Mouse (Mus musculus) brown adipose tissue, adult 24 weeks (tissue): ENCODE measurements at regions not wholly inside any gene's neighbourhood (a gene's known extent, or its start where the extent isn't known, plus 50 kb on each side); places are given as distances from the start of the nearest gene placed in this dataset.

Experiments used
- H3K27ac ChIP-seq: fragments of 200-500 bp; replicated peaks from 2 replicates; pipeline ENCODE4 v1.5.1; 2012; ENCODE audit warnings: low read depth, mild to moderate bottlenecking, low read length
- H3K4me1 ChIP-seq: fragments of 200-500 bp; 2 replicates; pipeline ENCODE4 v1.6.1; 2012; ENCODE audit warnings: low read length, mixed read lengths; ENCODE audit not compliant: control insufficient read depth, insufficient read depth, insufficient read length
- H3K4me3 ChIP-seq: fragments of 200-500 bp; 2 replicates; pipeline ENCODE4 v1.5.1; 2012; ENCODE audit warnings: low read depth, mild to moderate bottlenecking, low read length, moderate library complexity; ENCODE audit not compliant: insufficient read depth

DNA sequence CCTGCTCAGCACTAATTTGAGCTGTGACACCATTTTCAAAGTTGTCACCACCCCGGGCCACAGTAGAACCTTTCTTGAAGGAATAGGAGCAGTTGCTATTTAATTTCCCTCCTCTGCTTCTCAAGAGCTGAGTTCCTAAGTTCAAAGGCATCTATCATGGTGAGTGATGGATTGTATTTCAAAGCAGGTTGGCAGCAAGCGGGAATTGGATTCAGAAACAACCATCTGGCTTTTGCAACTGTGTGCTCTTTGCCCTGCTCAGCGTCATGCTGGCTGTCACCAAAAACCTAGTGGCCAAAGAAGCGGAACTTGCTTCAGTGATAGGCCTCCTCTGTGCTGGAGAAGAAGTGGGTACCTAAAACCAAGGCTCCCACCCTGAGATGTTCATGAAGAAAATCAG lies 209.6 kb upstream of the Vstm2b start:
- no peak overlapping the region for H3K27ac ChIP-seq
- H3K4me3 ChIP-seq = no peak overlapping the region
- no peaks in the 10 kb centered on the region for H3K4me1 ChIP-seq

DNA sequence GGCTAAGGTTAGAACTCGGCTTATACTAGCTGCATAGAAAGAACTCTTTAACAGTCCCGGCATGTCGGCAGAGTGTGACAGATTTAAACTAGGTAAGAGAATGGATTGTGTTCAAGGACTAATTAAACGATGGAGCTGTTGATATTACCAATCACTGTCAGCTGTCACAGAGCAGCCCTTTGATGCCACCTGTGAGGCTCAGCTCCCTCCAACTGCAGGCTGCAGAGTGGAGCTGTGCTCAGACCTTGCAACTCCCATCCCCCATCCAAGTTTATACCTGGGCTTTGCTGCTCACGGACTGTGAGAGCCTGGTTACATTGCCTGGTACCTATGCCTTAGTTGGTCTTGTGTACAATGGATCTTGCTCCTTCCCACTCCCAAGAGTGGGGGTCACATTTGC lies 204.4 kb upstream of the Vstm2b start:
- Histone ChIP-seq H3K27ac (no peak overlapping the region), H3K4me1 (no peaks in the 10 kb centered on the region), H3K4me3 (no peak overlapping the region)

DNA sequence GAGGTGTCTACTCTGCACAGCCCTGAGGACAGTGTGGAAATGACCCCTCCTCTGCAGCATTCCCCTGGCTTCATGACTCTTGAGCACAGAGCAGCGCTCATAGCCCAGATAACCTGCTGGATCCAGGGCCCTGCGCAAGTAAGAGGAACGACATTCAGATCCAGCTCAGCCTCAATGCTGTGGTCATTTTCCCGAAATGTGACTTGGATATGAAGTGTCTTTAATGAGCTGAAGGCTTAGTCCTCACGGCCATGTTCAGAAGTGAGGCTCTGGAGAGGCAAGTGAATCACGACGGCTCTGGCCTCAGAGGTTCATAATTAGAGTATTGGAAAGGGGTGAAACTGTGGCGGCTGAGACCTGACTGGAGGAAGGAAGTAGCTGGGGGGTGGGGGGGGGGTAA lies 200.6 kb upstream of the Vstm2b start:
- Histone ChIP-seq H3K27ac (no peak overlapping the region), H3K4me1 (no peaks in the 10 kb centered on the region; the same call in 1 of the 2 replicates), H3K4me3 (no peak overlapping the region)

DNA sequence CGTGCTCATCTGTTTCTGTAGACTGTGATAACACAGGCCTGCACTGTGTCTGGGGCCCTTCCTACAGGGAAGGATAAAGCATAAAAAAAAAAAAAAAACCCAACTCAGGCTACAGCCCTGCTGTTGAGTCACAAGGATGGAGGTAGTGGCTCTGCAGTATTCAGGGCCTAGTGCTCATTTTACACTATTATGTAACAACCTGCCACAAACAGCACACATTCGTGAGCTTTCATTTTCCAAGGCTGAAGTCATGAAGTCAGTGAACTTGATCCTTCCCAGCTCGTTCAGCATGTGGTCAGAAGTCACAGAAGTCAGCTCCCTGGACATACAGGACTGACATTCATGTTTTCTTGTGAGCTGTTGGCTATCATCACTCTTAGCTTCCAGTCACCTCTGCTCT lies 199.8 kb upstream of the Vstm2b start:
- H3K4me3 ChIP-seq = no peak overlapping the region
- H3K27ac ChIP-seq = no peak overlapping the region
- no peaks in the 10 kb centered on the region; the same call in 1 of the 2 replicates for H3K4me1 ChIP-seq

DNA sequence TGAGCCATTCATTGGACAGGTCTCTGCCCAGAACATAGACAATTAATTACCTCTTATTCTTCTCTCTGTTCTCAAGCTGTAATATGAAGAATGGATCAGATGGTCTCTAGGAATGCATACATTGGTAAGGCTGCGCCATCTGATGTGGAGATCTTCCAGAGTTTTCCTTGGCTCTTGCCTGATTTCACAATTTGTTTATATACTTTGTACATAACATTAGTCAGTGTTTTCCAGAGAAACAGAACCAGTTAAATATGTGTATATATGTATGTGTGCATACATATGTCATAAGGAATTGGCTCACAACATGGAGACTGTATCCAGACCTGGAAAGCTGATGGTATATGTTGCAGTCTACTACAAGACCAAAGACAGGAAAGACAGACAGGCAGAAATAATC lies 198.5 kb upstream of the Vstm2b start:
- Histone ChIP-seq H3K4me1 (no peaks in the 10 kb centered on the region; the same call in 1 of the 2 replicates), H3K4me3 (no peak overlapping the region), H3K27ac (no peak overlapping the region)

- H3K4me1 ChIP-seq = no peaks in the 10 kb centered on the region; the same call in 1 of the 2 replicates
- no peak overlapping the region for H3K4me3 ChIP-seq
- H3K27ac ChIP-seq = no peak overlapping the region
Measured at GRCm38 (mm10) chr7:40700656-40701055, 197.5 kb upstream of the Vstm2b start.

GRCm38 (mm10) chr7:40702191-40703045 lies 195.7 kb upstream of the Vstm2b start:
- Histone ChIP-seq H3K4me3 (no peak overlapping the region), H3K27ac (no peak overlapping the region)

DNA sequence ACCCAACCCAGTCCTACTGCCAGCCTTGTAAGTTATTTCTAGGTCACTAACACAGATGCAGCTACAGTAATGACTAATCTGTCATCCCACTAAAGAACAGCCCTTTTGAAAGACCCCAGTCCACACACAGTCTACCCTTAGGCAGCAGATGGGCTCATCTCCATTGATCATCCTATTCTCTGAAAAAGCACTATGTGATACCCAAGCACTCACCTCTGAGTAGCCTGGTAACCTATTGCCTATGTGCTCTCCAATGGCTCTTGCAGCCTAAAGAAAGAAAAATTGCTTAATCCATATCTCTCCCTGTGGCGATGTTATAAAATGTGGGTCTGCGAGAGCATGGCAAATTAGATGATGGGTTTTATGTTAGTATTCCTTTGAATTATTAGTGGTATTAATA lies 189.9 kb upstream of the Vstm2b start:
- Histone ChIP-seq H3K4me1 (no peaks in the 10 kb centered on the region), H3K27ac (no peak overlapping the region), H3K4me3 (no peak overlapping the region)

More at GRCm38 (mm10) chr7:40702191-40703045, 195.7 kb upstream of the Vstm2b start:
- H3K4me1 ChIP-seq = no peaks in the 10 kb centered on the region; the same call in 1 of the 2 replicates

GRCm38 (mm10) chr7:40717991-40718390 lies 180.1 kb upstream of the Vstm2b start:
- Histone ChIP-seq H3K4me3 (no peak overlapping the region), H3K4me1 (no peaks in the 10 kb centered on the region), H3K27ac (no peak overlapping the region)

GRCm38 (mm10) chr7:40736971-40737468 lies 161.1 kb upstream of the Vstm2b start:
- Histone ChIP-seq H3K27ac (no peak overlapping the region), H3K4me3 (no peak overlapping the region)

GRCm38 (mm10) chr7:40737496-40737895 lies 160.6 kb upstream of the Vstm2b start:
- no peaks in the 10 kb centered on the region for H3K4me1 ChIP-seq
- no peak overlapping the region for H3K27ac ChIP-seq
- H3K4me3 ChIP-seq = no peak overlapping the region

More at GRCm38 (mm10) chr7:40736971-40737468, 161.1 kb upstream of the Vstm2b start:
- H3K4me1 ChIP-seq = no peaks in the 10 kb centered on the region

DNA sequence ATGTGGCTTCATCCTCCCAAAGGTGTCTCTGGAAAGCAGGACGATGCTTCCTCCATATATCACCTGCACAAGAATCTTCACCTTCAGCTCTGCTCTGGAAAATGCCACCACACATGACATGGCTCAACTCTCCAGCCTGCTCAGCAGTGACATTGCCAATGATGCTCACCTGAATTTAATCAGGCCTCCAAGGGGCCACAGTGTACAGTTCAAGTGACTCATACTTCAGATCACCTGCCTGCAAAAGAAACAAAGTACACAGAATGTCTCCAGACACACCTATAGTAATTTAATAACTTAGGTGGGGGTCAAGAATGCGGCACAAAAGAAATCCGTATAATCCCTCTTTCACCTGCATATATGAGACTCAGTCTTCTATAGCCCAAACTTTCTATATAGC lies 160.0 kb upstream of the Vstm2b start:
- Histone ChIP-seq H3K27ac (no peak overlapping the region), H3K4me3 (no peak overlapping the region)

GRCm38 (mm10) chr7:40742553-40743151 lies 155.5 kb upstream of the Vstm2b start:
- Histone ChIP-seq H3K4me1 (no peaks in the 10 kb centered on the region), H3K27ac (no peak overlapping the region), H3K4me3 (no peak overlapping the region)

More for the DNA sequence above, 160.0 kb upstream of the Vstm2b start:
- H3K4me1 ChIP-seq = no peaks in the 10 kb centered on the region

GRCm38 (mm10) chr7:40751779-40752178 lies 146.3 kb upstream of the Vstm2b start:
- no peaks in the 10 kb centered on the region for H3K4me1 ChIP-seq
- H3K4me3 ChIP-seq = no peak overlapping the region
- no peak overlapping the region for H3K27ac ChIP-seq

DNA sequence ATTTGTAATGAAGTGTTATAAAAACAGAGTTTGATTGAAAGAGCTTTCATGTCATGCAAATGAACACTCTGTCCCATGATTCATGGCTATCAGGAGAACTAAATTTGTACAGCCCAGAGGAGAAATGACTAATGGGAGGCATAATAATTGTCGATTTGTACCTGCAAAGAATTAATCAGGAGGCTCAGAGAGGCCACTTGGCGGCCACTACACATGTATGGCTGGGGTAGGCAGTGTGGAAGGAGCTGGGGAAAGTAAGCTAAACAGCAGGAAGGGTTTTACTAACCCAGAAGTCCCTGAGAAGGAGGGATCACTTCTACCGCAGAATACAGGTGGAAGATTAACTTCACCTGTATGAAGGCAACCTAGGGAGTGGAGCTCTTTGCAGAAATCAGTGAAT lies 145.9 kb upstream of the Vstm2b start:
- no peak overlapping the region for H3K27ac ChIP-seq
- H3K4me3 ChIP-seq = no peak overlapping the region
- no peaks in the 10 kb centered on the region for H3K4me1 ChIP-seq

DNA sequence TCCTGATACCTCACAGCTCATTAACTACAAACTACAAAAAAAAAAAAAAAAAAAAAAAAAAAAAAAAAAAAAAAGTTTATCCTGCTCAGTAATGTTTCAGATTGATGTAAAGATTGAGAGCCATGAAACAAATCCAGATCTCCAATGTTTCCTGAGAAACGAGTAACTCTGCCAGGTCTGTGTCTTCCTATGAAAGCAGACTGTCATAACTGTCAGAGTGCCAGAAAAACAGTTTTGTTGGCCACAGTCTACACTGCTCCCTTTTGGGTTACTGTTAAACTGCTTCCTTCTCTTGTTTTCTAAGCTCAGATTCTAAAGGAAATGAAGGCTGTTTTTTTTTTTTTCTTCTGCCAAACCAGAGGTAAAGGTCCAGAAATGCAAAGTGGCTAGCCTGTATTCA lies 144.6 kb upstream of the Vstm2b start:
- H3K4me3 ChIP-seq = no peak overlapping the region
- H3K4me1 ChIP-seq = no peaks in the 10 kb centered on the region
- H3K27ac ChIP-seq = no peak overlapping the region
